Mouse (Mus musculus) lung, postnatal 0 days (tissue): ENCODE measurements at regions not wholly inside any gene's neighbourhood (a gene's known extent, or its start where the extent isn't known, plus 50 kb on each side); places are given as distances from the start of the nearest gene placed in this dataset.

Source experiments
- ATAC-seq: fragments of 200-750 bp; cut with Nextera tagmentation; 2 replicates; pipeline ENCODE4 v1.8.0; 2017; ENCODE audit warnings: moderate library complexity
- DNase-seq: peaks from one replicate; pipeline ENCODE4 v3.0.0-alpha.2; 2016; ENCODE audit warnings: low spot score
- H3K27ac ChIP-seq: fragments of 300-500 bp; sonication (generic); 2 replicates; pipeline ENCODE4 v1.5.1; 2014; ENCODE audit warnings: antibody characterized with exemption, mild to moderate bottlenecking, low read length, mixed read lengths
- H3K27me3 ChIP-seq: fragments of 300-500 bp; sonication (generic); replicated peaks from 2 replicates; pipeline ENCODE4 v1.6.1; 2014; ENCODE audit warnings: low read length, mixed read lengths; ENCODE audit not compliant: insufficient read depth
- H3K36me3 ChIP-seq: fragments of 300-500 bp; sonication (generic); 2 replicates; pipeline ENCODE4 v1.6.1; 2014; ENCODE audit warnings: low read length, mixed read lengths; ENCODE audit not compliant: insufficient read depth
- H3K4me1 ChIP-seq: fragments of 300-500 bp; sonication (generic); 2 replicates; pipeline ENCODE4 v1.6.1; 2014; ENCODE audit warnings: antibody characterized with exemption, low read depth, low read length, mixed read lengths; ENCODE audit not compliant: insufficient read depth
- H3K4me2 ChIP-seq: fragments of 300-500 bp; sonication (generic); replicated peaks from 2 replicates; pipeline ENCODE4 v1.6.1; 2014; ENCODE audit warnings: low read depth, mild to moderate bottlenecking, low read length, moderate library complexity, mixed read lengths
- H3K4me3 ChIP-seq: fragments of 300-500 bp; sonication (generic); 2 replicates; pipeline ENCODE4 v1.5.1; 2014; ENCODE audit warnings: low read depth, low read length
- H3K9ac ChIP-seq: fragments of 300-500 bp; sonication (generic); replicated peaks from 2 replicates; pipeline ENCODE4 v1.6.1; 2014; ENCODE audit warnings: low read depth, mild to moderate bottlenecking
- H3K9me3 ChIP-seq: fragments of 300-500 bp; sonication (generic); 2 replicates; pipeline ENCODE4 v1.6.1; 2016; ENCODE audit warnings: low read length, mixed read lengths
- CTCF ChIP-seq: IDR thresholded peaks from 2 replicates; pipeline ENCODE4 v1.5.1; 2016; ENCODE audit warnings: antibody characterized with exemption, mild to moderate bottlenecking
- EP300 ChIP-seq: IDR thresholded peaks from 2 replicates; pipeline ENCODE4 v1.6.1; 2016; ENCODE audit warnings: antibody characterized with exemption, mild to moderate bottlenecking, control low read depth
- WGBS: fragments of 180-500 bp; shearing (Covaris S2); extraction: QIAGEN DNeasy Blood & Tissue Kit; methylation state at CpG from one replicate; pipeline ENCODE4 v1.1.7; 2014; 5-methylcytosine and 5-hydroxymethylcytosine counted together

- TF ChIP-seq EP300 (no peak), CTCF (no peak)
- Histone ChIP-seq H3K9me3 (no peaks in the 10 kb centered on the region), H3K27ac (no peak overlapping the region), H3K36me3 (no peaks in the 10 kb centered on the region), H3K27me3 (no peaks in the 10 kb centered on the region), H3K4me3 (no peak overlapping the region), H3K4me1 (no peaks in the 10 kb centered on the region; the same call in 1 of the 2 replicates), H3K4me2 (no peak overlapping the region), H3K9ac (no peak overlapping the region)
- ATAC-seq (no peak), DNase-seq (no peak)
- WGBS: 58% methylated on average over 10 of the region's 10 CpGs
These were observed 80.3 kb downstream of the Gadd45g start for GRCm38 (mm10) chr13:51926764-51927163.

GRCm38 (mm10) chr13:51929730-51930129 is 83.3 kb downstream of the Gadd45g start:
- no peaks in the 10 kb centered on the region for H3K36me3 ChIP-seq
- WGBS: 50% methylated on average over 2 of the region's 2 CpGs
- TF ChIP-seq EP300: no peak
- no peak for TF ChIP-seq CTCF

GRCm38 (mm10) chr13:51930301-51930747 is 83.8 kb downstream of the Gadd45g start:
- Histone ChIP-seq H3K36me3 (no peaks in the 10 kb centered on the region), H3K27ac (no peak overlapping the region), H3K9me3 (no peaks in the 10 kb centered on the region), H3K27me3 (no peaks in the 10 kb centered on the region), H3K4me2 (no peak overlapping the region), H3K4me3 (no peak overlapping the region), H3K9ac (no peak overlapping the region), H3K4me1 (no peaks in the 10 kb centered on the region; the same call in 1 of the 2 replicates)
- DNase-seq (no peak), ATAC-seq (no peak)
- WGBS: 41% methylated on average over 6 of the region's 6 CpGs
- TF ChIP-seq CTCF: no peak
- TF ChIP-seq EP300: no peak

More at GRCm38 (mm10) chr13:51929730-51930129, 83.3 kb downstream of the Gadd45g start:
- no peak overlapping the region for H3K4me2 ChIP-seq
- DNase-seq: no peak
- no peaks in the 10 kb centered on the region; the same call in 1 of the 2 replicates for H3K4me1 ChIP-seq
- H3K27me3 ChIP-seq: no peaks in the 10 kb centered on the region
- no peak overlapping the region for H3K4me3 ChIP-seq
- no peak for ATAC-seq
- H3K9ac ChIP-seq: no peak overlapping the region
- H3K27ac ChIP-seq: no peak overlapping the region
- H3K9me3 ChIP-seq: no peaks in the 10 kb centered on the region

GRCm38 (mm10) chr13:51930931-51931330 is 84.5 kb downstream of the Gadd45g start:
- H3K36me3 ChIP-seq: no peaks in the 10 kb centered on the region
- no peak for DNase-seq
- no peak for ATAC-seq
- 77% methylated on average over 3 of the region's 3 CpGs for WGBS
- no peaks in the 10 kb centered on the region for H3K27me3 ChIP-seq
- no peak overlapping the region for H3K9ac ChIP-seq
- H3K4me1 ChIP-seq: no peaks in the 10 kb centered on the region; the same call in 1 of the 2 replicates
- no peaks in the 10 kb centered on the region for H3K9me3 ChIP-seq
- H3K4me2 ChIP-seq: no peak overlapping the region
- TF ChIP-seq CTCF (no peak), EP300 (no peak)
- no peak overlapping the region for H3K27ac ChIP-seq
- no peak overlapping the region for H3K4me3 ChIP-seq

GRCm38 (mm10) chr13:51935827-51936226 is 89.3 kb downstream of the Gadd45g start:
- TF ChIP-seq CTCF (no peak), EP300 (no peak)
- Histone ChIP-seq H3K4me3 (no peak overlapping the region), H3K9ac (no peak overlapping the region), H3K36me3 (no peaks in the 10 kb centered on the region), H3K27me3 (no peaks in the 10 kb centered on the region), H3K27ac (no peak overlapping the region), H3K9me3 (no peaks in the 10 kb centered on the region), H3K4me2 (no peak overlapping the region), H3K4me1 (no peaks in the 10 kb centered on the region)
- DNase-seq (no peak), ATAC-seq (no peak)
- WGBS: 89% methylated on average over 10 of the region's 10 CpGs

GRCm38 (mm10) chr13:51936441-51936840 is 90.0 kb downstream of the Gadd45g start:
- Histone ChIP-seq H3K4me3 (no peak overlapping the region), H3K4me2 (no peak overlapping the region), H3K4me1 (no peaks in the 10 kb centered on the region), H3K27me3 (no peaks in the 10 kb centered on the region), H3K36me3 (no peaks in the 10 kb centered on the region), H3K9me3 (no peaks in the 10 kb centered on the region), H3K9ac (no peak overlapping the region), H3K27ac (no peak overlapping the region)
- 74% methylated on average over 5 of the region's 5 CpGs for WGBS
- no peak for TF ChIP-seq EP300
- no peak for TF ChIP-seq CTCF
- DNase-seq (no peak), ATAC-seq (no peak)

GRCm38 (mm10) chr13:51937898-51938297 is 91.4 kb downstream of the Gadd45g start:
- Histone ChIP-seq H3K27me3 (no peaks in the 10 kb centered on the region), H3K9me3 (no peaks in the 10 kb centered on the region), H3K4me1 (no peaks in the 10 kb centered on the region), H3K36me3 (no peaks in the 10 kb centered on the region), H3K27ac (no peak overlapping the region), H3K4me2 (no peak overlapping the region), H3K4me3 (no peak overlapping the region), H3K9ac (no peak overlapping the region)
- DNase-seq (no peak), ATAC-seq (no peak)
- 46% methylated on average over 7 of the region's 7 CpGs for WGBS
- TF ChIP-seq CTCF: no peak
- TF ChIP-seq EP300: no peak
